Mouse (Mus musculus): ENCODE results near the gene Pde10a. TPM values are rescaled to one million over a fixed set of nuclear protein-coding genes. Genes with fewer than 3 reads are reported as not detected.

The Pde10a gene
- total and polyA plus RNA-seq, 3 experiments: 13.8 to 36.2 (median 21.4) TPM

GRCm38 (mm10) chr17:8841897-8842540, 316.8 kb downstream of the Pde10a start:
- no peak for DNase-seq

DNA sequence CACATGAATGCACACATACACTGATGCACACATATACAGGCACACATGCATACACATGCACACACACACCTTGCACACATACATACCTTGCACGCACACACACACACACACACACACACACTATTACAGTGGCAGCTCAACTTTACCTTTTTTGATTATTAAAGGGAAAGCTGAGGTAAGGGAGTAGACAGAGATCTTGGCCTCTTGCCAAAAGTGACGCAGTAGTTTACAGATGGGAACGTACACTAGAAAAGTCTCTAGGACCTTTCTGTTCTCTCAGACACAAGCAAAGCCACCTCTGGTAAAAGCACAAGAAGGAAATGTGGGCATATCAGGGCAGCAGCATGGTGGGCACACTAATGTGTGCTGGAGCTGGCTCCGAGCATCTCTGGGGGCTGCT, 317.5 kb downstream of the Pde10a start:
- no peak for DNase-seq

- no peak for DNase-seq
Observed at GRCm38 (mm10) chr17:8843941-8844340, 318.8 kb downstream of the Pde10a start.

DNA sequence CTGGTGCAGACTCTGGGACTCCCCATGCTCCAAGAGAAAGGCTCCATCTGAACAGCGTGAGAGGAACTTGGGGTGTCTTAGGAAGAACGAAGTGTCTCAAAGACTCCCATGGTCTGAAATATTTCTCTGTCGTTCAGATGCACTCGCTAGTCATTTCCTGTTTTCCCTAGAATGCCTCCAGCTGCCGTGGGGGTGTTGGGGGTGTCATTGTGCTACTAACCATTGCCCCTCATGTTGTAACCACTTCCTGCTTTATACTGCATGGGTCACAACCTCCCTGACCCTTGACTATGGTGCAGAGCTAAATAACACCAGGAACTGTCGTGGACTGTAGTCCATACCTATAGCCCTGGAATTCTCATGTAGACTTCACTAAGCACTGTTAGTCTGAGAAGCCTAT, 321.3 kb downstream of the Pde10a start:
- no peak for DNase-seq

DNA sequence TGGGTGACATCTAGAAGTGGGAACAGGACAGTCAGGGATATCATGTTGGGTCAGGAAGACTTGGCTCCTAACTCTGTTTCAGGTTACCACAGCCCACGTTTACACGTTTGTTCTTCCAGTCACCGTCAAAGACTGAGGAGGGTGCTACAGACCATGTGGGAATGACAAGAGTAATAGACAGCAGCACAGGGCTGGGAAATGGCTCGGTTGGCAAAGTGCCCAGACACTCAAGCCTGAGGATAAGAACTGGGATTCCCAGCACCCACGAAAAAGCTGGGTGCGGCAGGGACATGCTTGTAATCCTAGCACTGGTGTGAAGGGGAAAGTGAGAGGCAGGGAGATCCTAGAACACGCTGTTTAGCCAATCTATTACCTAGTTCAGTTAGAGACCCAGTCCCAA, 322.4 kb downstream of the Pde10a start:
- no peak for DNase-seq

GRCm38 (mm10) chr17:8851846-8852245, 326.7 kb downstream of the Pde10a start:
- DNase-seq: no peak

- peak; percentile 67 for DNase-seq
Observed at GRCm38 (mm10) chr17:8856430-8857371, 331.5 kb downstream of the Pde10a start.

DNA sequence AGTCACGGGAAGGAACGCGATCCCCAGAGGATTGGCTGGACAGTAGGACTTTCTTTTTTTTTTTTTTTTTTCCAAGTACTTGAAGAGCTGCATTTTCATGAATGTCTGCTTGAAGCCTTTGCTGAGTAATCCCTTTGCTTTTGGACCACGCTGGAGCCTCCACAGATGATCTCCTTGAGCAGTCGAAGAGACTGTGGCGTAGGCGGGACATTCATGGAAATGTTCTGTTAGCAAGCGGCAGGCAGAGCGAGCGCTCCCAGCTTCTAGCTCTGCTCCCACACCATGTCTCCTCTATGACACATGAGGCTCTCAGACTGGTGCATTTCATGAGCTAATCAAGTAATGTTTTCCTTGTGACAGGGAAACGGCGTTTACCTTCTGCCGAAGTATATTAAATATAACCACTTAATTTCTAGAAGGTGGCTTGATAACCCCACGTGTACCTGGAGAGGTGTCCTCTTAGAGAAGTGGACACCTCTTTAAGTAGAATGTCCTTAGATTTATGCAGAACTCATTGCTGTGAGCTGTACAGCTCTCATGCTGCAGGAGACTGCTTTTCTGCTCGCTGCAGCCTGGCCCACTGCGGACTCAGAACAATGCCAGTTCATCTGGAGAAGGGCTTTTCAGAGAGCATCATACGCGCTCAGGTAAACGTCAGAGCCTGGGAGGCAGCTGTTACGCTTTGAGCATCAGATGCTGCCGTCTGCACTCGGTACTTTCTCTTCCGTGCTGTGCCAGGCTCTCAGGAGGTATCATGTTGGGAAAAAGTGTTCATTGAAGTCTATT, 333.7 kb downstream of the Pde10a start:
- no peak for DNase-seq

DNA sequence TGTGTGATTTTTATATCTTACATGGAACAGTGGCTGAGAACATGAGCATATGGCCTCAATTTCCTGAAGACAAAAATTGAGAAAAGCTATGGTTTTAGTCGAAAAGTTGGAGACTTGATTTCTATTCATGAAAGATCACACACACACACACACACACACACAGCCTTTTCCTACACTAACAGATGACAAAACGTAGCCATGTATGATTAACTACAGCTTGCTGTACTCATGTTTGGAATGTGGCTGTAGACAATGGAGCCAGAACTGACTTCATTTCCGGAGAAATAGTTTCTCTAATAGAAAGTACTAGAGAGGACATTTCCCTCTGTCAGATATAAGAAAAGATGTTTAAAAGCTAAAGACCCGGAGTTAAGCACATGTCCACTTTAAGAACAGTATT, 334.3 kb downstream of the Pde10a start:
- no peak for DNase-seq

- peak; percentile 85 for DNase-seq
Observed at GRCm38 (mm10) chr17:8864638-8865497, 339.7 kb downstream of the Pde10a start.

DNA sequence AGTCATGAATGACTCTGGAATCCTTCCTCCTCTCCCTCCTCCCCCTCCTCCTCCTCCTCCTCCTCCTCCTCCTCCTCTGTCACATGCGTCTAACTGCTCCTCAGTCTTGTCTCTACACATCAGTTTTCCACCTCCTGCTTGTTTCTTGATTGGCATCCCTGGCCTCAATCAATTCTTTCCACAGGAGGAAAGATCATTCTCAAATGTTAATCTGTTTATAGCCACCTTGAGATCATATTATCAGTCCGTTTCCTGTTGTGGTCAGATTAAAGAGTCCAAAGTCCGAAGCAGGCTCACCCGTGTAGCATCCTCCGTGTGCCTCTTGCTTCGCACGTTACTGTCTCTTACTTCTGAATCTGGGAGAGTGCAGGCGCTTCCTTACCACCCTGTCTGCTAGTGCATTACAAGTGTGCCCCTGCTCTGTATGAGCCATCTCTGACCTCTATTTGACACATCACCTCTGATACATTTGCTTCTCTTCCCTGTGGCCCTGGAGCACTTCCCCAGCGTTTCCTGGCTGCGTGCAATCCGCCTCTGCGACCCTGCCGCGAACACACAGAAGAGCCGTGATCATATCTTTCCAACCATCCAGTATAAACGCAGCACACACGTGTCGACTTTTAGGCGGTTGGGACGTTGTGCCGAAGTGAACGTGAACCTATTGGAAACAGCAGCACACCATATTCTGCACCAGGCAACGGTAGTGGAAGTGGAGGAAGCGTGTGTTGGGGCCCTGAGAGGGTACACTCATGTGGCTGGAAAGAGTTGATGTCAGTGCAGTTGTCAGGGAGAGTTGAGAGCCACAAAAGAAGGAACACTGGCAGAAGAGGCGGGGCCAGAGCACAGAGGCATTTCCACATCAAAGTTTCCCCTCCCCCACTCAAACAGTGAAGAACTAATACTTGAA, 342.4 kb downstream of the Pde10a start:
- no peak for DNase-seq

DNA sequence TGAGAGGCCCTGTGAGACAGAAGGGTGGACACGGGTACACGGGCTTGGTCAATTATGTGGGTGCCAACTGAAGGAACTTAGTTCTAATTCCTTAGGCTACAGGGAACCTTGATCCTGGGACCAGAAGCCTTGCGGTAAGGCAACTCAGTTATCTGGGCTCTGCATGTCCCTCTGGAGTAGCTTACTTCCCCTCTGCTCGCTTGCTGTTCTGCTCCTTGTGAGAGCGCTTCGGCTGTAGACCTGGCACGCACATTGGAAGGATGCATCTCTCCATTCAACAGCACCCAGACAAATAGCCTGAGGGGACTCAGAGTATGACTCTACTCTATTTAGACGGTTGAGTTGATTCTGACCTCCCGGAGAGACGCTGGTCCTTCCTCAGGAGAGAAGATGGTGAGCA, 344.1 kb downstream of the Pde10a start:
- no peak for DNase-seq

DNA sequence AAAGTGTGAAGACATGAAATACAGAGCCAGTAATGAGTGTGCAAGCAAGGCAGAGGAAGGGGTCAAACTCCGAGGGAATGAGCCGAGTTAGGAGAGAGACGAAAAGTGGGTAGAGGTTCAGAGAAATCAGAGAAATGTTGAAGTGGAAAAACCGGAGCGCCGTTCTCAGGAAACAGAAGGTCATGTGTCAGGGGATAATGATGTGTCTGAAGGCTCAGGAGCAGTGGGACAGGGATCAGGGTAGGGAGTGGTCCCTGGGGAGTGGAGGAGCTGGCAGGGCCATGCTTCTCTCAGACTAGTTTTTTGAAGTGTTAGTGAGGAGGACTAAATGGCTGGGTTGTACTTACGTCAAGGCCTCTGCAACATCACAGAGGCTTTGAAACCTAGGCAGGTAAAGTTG, 345.7 kb downstream of the Pde10a start:
- no peak for DNase-seq

DNA sequence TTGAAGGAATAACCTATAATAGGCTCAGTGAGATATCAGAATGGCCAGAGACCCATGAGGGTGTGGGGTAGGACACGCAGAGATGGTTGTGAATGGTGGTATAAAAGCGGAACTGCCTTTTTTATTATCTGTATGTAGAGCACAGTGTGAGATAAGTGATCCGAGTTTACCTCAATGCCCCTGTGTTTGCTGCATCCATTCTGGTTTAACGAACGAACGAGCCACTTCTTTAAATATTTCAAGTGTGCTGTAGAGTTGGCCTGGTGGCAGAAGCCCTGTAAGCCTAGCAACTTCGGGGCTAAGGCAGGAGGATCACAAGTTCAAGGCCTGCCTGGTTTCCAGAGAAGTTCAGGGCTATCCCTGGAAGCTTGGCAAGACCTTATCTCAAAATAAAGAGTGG, 346.2 kb downstream of the Pde10a start:
- DNase-seq: peak; percentile 24

- peak; percentile 63 for DNase-seq
Observed at GRCm38 (mm10) chr17:8871997-8872593, 346.9 kb downstream of the Pde10a start.

GRCm38 (mm10) chr17:8872611-8873010, 347.4 kb downstream of the Pde10a start:
- DNase-seq: no peak

DNA sequence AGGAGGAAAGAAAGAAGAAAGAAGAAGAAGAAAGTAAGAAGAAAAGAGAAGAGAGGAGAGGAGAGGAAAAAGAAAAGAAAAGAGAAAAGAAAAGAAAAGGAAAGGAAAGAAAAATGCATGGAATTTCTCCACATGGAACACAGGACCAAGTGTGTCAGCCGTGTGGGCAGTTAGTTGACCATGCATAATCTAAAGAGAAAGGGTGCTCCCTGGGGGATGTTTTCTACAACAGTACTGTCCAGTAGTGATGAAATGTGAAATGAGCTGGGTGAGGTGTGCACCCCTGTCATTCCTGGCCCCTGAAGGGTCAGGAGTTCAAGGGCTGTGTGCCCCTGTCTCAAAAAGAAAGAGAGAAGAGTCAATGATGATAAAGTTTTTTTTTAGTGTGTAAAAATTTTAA, 352.9 kb downstream of the Pde10a start:
- no peak for DNase-seq

DNA sequence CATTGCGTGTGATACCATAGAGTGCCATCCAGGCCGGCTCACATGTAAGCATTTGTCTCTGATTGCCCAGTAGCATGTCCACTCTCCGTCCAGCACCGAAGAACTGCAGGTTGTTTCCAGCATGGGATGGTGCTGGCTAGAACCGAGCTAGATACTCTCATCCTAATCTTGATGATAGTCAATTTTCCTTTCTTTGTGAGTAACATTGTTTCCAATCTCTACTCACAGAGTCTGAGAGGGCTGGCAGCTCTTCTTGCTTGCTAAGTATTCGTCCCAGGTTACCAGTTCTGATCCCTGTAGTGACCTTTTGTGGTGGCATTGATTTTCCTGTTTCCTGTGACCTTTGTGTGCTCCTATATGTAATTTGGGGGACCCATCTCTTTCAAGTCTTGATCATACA, 356.5 kb downstream of the Pde10a start:
- DNase-seq: no peak

- DNase-seq: no peak
Observed at GRCm38 (mm10) chr17:8884691-8885090, 359.5 kb downstream of the Pde10a start.

GRCm38 (mm10) chr17:8885830-8886229, 360.7 kb downstream of the Pde10a start:
- no peak for DNase-seq

Data from adrenal gland, adult 2 months (tissue).